Mouse (Mus musculus): ENCODE data around the gene Rhbdl1.

DNA sequence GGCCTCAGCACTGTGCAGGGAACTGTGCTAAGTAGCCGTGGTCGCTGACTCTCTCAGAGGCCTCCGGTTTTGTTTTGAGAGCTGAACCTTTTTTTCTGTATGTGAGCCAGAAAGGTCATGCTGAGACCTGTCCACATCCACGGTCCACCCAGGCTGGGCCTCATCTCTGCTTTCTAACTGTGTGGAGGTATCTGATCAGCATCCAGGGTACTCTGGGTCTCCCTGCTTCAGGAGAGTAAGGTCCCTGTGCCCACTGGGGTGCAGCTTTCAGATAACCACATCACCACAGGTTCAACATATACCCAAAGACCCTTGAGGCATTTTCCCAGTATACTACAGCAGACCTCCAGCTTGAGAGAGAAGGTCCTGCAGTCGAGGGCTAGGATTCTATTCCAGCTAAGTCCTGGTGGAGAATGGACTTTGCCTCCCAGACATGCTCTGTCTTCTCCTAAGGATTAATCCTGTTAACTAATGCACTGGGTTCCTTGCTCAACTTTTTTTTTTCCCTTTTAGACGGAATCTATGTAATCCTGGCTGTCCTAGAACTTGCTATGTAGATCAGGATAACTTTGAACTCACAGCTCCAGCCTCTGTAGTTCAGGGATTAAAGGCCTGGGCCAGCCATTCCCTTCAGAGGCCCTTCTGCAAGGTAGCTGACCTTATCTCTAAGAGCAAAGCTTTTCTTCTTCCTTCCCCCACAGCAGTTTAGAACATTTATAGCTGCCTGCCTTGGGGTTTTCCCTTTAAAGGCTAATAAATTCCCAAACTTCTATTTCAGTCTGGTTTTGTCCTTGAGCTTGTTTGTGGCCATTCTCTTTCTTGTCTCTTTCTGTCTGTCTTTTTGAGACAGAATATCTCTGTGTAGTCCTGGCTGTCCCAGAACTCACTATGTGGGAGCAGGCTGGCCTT is 24.9 kb upstream of the Rhbdl1 start:
- no peak for TF ChIP-seq POLR2A (IDR thresholded peaks at IDR 0.05; ENCODE audit: insufficient read length, low read depth)
- no peak for TF ChIP-seq POLR2AphosphoS2 (IDR thresholded peaks at IDR 0.05; ENCODE audit: insufficient read length, low read depth)
- TF ChIP-seq TCF12 (IDR thresholded peaks at IDR 0.05; ENCODE audit: insufficient read depth, poor library complexity, severe bottlenecking) = no peak
- no peak for TF ChIP-seq CEBPB (IDR thresholded peaks at IDR 0.05; ENCODE audit: insufficient read depth, poor library complexity, severe bottlenecking)
- TF ChIP-seq USF1 (IDR thresholded peaks at IDR 0.05; ENCODE audit: low read depth) = no peak
- no peak for TF ChIP-seq E2F4 (IDR thresholded peaks at IDR 0.05; ENCODE audit: insufficient read depth)
- TF ChIP-seq SRF (IDR thresholded peaks at IDR 0.05; ENCODE audit: control insufficient read depth, insufficient read length, low read depth) = no peak
- TF ChIP-seq REST (IDR thresholded peaks at IDR 0.05; ENCODE audit: insufficient read depth, insufficient read length) = no peak
- TF ChIP-seq TCF3 (IDR thresholded peaks at IDR 0.05; ENCODE audit: insufficient read length, low read depth) = no peak
- TF ChIP-seq MAX (IDR thresholded peaks at IDR 0.05; ENCODE audit: low read depth) = no peak
- TF ChIP-seq MYOD1 (IDR thresholded peaks at IDR 0.05; ENCODE audit: control insufficient read depth in 1 of 3, insufficient read length in 2 of 3, low read depth in 2 of 3) = no peak
- no peak for TF ChIP-seq MYOG (IDR thresholded peaks at IDR 0.05; ENCODE audit: control insufficient read depth in 1 of 3, insufficient read depth in 1 of 3, insufficient read length in 2 of 3, low read depth in 2 of 3)
